Comparison of ENCODE assay signal across 12 mouse cellular contexts in the genomic region with DNA sequence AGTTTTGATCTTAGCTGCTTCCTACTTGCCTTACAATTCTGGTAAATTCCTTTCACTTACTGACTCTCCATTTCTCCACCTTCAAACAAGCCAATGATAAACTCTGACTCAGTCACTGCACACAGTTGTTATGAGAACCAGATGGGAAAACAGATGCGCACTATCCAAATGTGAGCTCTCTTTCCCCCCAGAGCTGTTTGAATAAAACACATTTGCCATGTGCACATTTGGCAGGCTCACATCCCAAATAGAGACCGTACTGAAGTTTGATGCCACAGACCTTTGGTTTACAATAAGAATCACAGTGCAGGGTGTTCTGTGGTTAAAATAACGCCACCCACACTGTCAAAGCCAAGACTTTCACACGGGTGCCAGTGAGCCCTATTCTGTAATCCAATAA. TPM values are rescaled to one million over a fixed set of nuclear protein-coding genes. Genes with fewer than 3 reads are reported as not detected.
DNase-seq lines count a peak whose midpoint lies in the region; ATAC-seq and TF ChIP-seq lines count a peak whose summit lies in the region.
"Had no signal": no experiment of that assay in that cellular context is flagged by ENCODE, and none has a peak within 500 bp of the region (broad histone marks: within the 10 kb centered on the region; RNA-seq: fewer than 3 reads in every experiment).

No protein-coding gene starts in this region.

- 59% methylated on average over 4 of the region's 4 CpGs for WGBS in lung, postnatal 0 days

- TF ChIP-seq CTCF in lung, postnatal 0 days (IDR thresholded peaks at IDR 0.05), result no peak

- intact Hi-C loops in gastrocnemius, postnatal 14 days (cut with DNase I; ENCODE audit: low total_unique reads), result no loop called here
- intact Hi-C loops in gastrocnemius, postnatal 36 days (cut with DNase I), result no loop called here
- intact Hi-C loops in heart, postnatal 25 days (cut with DNase I), result no loop called here

- no peaks in the 10 kb centered on the region for H3K4me1 ChIP-seq in lung, postnatal 0 days (ENCODE audit: insufficient read depth, low read depth, low read length)

- no peak overlapping the region for H3ac ChIP-seq in myocyte (ENCODE audit: control insufficient read depth, insufficient read length)

- no peaks in the 10 kb centered on the region for H3K36me3 ChIP-seq in myocyte (ENCODE audit: control insufficient read depth, insufficient read depth)
- no peaks in the 10 kb centered on the region for H3K36me3 ChIP-seq in lung, postnatal 0 days (ENCODE audit: insufficient read depth, low read length)

- H3K27ac ChIP-seq in lung, postnatal 0 days (ENCODE audit: low read length), result no peak overlapping the region

- TF ChIP-seq EP300 in lung, postnatal 0 days (IDR thresholded peaks at IDR 0.05), result no peak

- DNase-seq in gastrocnemius, postnatal 14 days, result peak; percentile 10
- no peak for DNase-seq in gastrocnemius, postnatal 36 days
- peak; percentile 58 for DNase-seq in embryo, embryonic 10.5 days (ENCODE audit: low spot score)
- DNase-seq in layer of hippocampus, adult 18-20 months (ENCODE audit: low spot score in 2 of 2), result peak; percentile 28 to 66
- DNase-seq in heart, postnatal 25 days (ENCODE audit: low spot score), result no peak
- DNase-seq in lung, postnatal 0 days (ENCODE audit: low spot score), result no peak
- no peak for DNase-seq in lung, postnatal 36 days
- DNase-seq: cerebellum, adult 2 months; heart, adult 11 months had no signal

- H3K4me3 ChIP-seq in myocyte, result no peak overlapping the region
- H3K4me3 ChIP-seq in lung, postnatal 0 days (ENCODE audit: low read depth, low read length), result no peak overlapping the region
- H3K4me3 ChIP-seq: megakaryocyte, embryonic 14.5 days had no signal

- H3K9me3 ChIP-seq in lung, postnatal 0 days (ENCODE audit: low read length), result no peaks in the 10 kb centered on the region
- H3K9me3 ChIP-seq: megakaryocyte, embryonic 14.5 days had no signal

- ATAC-seq in lung, postnatal 0 days, result no peak

- no peak for TF ChIP-seq POLR2A in myocyte (IDR thresholded peaks at IDR 0.05; ENCODE audit: insufficient read length, low read depth)

- no peaks in the 10 kb centered on the region for H3K79me2 ChIP-seq in myocyte (ENCODE audit: control insufficient read depth, insufficient read depth)

- H3K4me2 ChIP-seq in myocyte (ENCODE audit: low read depth), result peak overlapping the region; percentile 52
- H3K4me2 ChIP-seq in lung, postnatal 0 days (replicated peaks; ENCODE audit: low read depth, low read length), result no peak overlapping the region

- H3K27me3 ChIP-seq in myocyte (ENCODE audit: control insufficient read depth, insufficient read depth, insufficient read length), result no peaks in the 10 kb centered on the region
- no peaks in the 10 kb centered on the region for H3K27me3 ChIP-seq in lung, postnatal 0 days (replicated peaks; ENCODE audit: insufficient read depth, low read length)
- H3K27me3 ChIP-seq: CH12.LX; megakaryocyte, embryonic 14.5 days had no signal

- H3K9ac ChIP-seq in lung, postnatal 0 days (replicated peaks; ENCODE audit: low read depth), result no peak overlapping the region

TF ChIP-seq in myocyte, 11 proteins besides CTCF, POLR2A, EP300 and RAD21:
- TF ChIP-seq MAX (IDR thresholded peaks at IDR 0.05; ENCODE audit: low read depth), result no peak
- no peak for TF ChIP-seq TCF3 (IDR thresholded peaks at IDR 0.05; ENCODE audit: insufficient read length, low read depth)
- TF ChIP-seq SRF (IDR thresholded peaks at IDR 0.05; ENCODE audit: control insufficient read depth, insufficient read length, low read depth), result no peak
- no peak for TF ChIP-seq CEBPB (IDR thresholded peaks at IDR 0.05; ENCODE audit: insufficient read depth, poor library complexity, severe bottlenecking)
- no peak for TF ChIP-seq POLR2AphosphoS2 (IDR thresholded peaks at IDR 0.05; ENCODE audit: insufficient read length, low read depth)
- TF ChIP-seq REST (IDR thresholded peaks at IDR 0.05; ENCODE audit: insufficient read depth, insufficient read length), result no peak
- no peak for TF ChIP-seq E2F4 (IDR thresholded peaks at IDR 0.05; ENCODE audit: insufficient read depth)
- TF ChIP-seq TCF12 (IDR thresholded peaks at IDR 0.05; ENCODE audit: insufficient read depth, poor library complexity, severe bottlenecking), result peak; percentile 53
- TF ChIP-seq MYOG (IDR thresholded peaks at IDR 0.05; ENCODE audit: control insufficient read depth in 1 of 3, insufficient read depth in 1 of 3, insufficient read length in 2 of 3, low read depth in 2 of 3), result peak in 1 of 3 experiments; percentile 47

RNA-seq across cellular contexts. Expression of a gene that starts 43.8 kb away (rescaled TPM):
- total RNA-seq in gastrocnemius, postnatal 14 days (2021), result 10 to 100 TPM; 42.4 to 53.8 TPM
- 10 to 100 TPM; 55.6 to 58.2 TPM for total RNA-seq in gastrocnemius, postnatal 36 days (2021)
- total RNA-seq in layer of hippocampus, adult 18-20 months (2021), result 10 to 100 TPM; 48.9 to 49.2 TPM
- 6.9 TPM for polyA plus RNA-seq in myocyte (2012; fragmentation: generic; extraction: Trizol)
- total RNA-seq in heart, postnatal 25 days (2021), result 100 to 1,000 TPM; 189 to 191 TPM
- 56.6 and 57.8 TPM in 2 replicates for polyA plus RNA-seq in lung, postnatal 0 days (2015; fragmentation: Nextera tagmentation; extraction: Ambion mirVana)
- total RNA-seq: CH12.LX had no signal

Comparison
In these comparisons a context has a peak if more than half of its experiments do, and no peak if none do; other contexts are left out.
1. DNase-seq: peak in gastrocnemius, postnatal 14 days (single experiment), embryo, embryonic 10.5 days (single experiment) and layer of hippocampus, adult 18-20 months (2 of 2); none in gastrocnemius, postnatal 36 days (0 of 2), heart, postnatal 25 days (single experiment), lung, postnatal 0 days (single experiment) and lung, postnatal 36 days (single experiment).